Mouse (Mus musculus): Measurements from ENCODE around the gene Gm27179. TPM values are rescaled to one million over a fixed set of nuclear protein-coding genes. Genes with fewer than 3 reads are reported as not detected.
"Not testable (repeated sequence)": the region's sequence is repeated elsewhere in the genome, so short reads cannot be mapped to it uniquely, and the experiment has no call there.

Gm27179 gene
- polyA plus RNA-seq, 1 experiment from 2014 or later = not detected

- not testable (repeated sequence) for H3K9me3 ChIP-seq (replicated peaks); H3K27me3 ChIP-seq; H3K9ac ChIP-seq; H3K4me2 ChIP-seq; H3K4me1 ChIP-seq; ATAC-seq; H3K36me3 ChIP-seq (ENCODE audit: poor library complexity, severe bottlenecking); H3K4me3 ChIP-seq; H3K27ac ChIP-seq
- WGBS = no CpG with 5 or more reads among the region's 4 CpGs
These were observed 47.9 kb downstream of the Gm27179 start for GRCm38 (mm10) chr14:69464465-69464864.

Other genes starting within 250 kb of the Gm27179 start
- gene Synb, start 218.2 kb downstream of the Gm27179 start, polyA plus RNA-seq (2015; fragmentation: Nextera tagmentation; extraction: Ambion mirVana) = not detected in 2 replicates
- gene Gm16867, start 9.2 kb downstream of the Gm27179 start, polyA plus RNA-seq (2015; fragmentation: Nextera tagmentation; extraction: Ambion mirVana) = not detected in 2 replicates
- 6.8 and 8.5 TPM in 2 replicates for gene Entpd4b, start 42.9 kb upstream of the Gm27179 start, polyA plus RNA-seq (2015; fragmentation: Nextera tagmentation; extraction: Ambion mirVana)

Measured in forebrain, embryonic 13.5 days (tissue).